Mouse (Mus musculus) CH12.LX (cell line): ENCODE data around the gene Elavl3. TPM values are rescaled to one million over a fixed set of nuclear protein-coding genes. Genes with fewer than 3 reads are reported as not detected.

ENCODE experiments used
- DNase-seq: peaks from one replicate; pipeline ENCODE4 v3.0.0-alpha.2; 2013; ENCODE audit errors: extremely low read depth
- H3K27ac ChIP-seq: 2 replicates; pipeline ENCODE4 v1.5.1; 2012; ENCODE audit warnings: low read depth, mild to moderate bottlenecking, control low read depth, moderate library complexity; ENCODE audit not compliant: insufficient read depth
- H3K27me3 ChIP-seq: replicated peaks from 2 replicates; pipeline ENCODE3; 2012; ENCODE audit warnings: inconsistent platforms
- H3K36me3 ChIP-seq, 2 experiments: replicated peaks in 1 of 2; 2 replicates each; pipeline versions ENCODE3 to v1.6.1; 2012; ENCODE audit warnings: inconsistent platforms in 1 of 2, low read length in 1 of 2, mild to moderate bottlenecking in 1 of 2, mixed read lengths in 1 of 2, moderate library complexity in 1 of 2; ENCODE audit not compliant: control insufficient read depth in 1 of 2, insufficient read depth in 1 of 2
- H3K4me1 ChIP-seq, 2 experiments: 2 replicates each; pipeline ENCODE4 v1.6.1; 2012; ENCODE audit warnings: inconsistent platforms in 1 of 2, moderate library complexity in 1 of 2; ENCODE audit not compliant: insufficient read depth in 2 of 2, control insufficient read depth in 1 of 2
- H3K4me2 ChIP-seq: 2 replicates; pipeline ENCODE4 v1.6.1; 2012; ENCODE audit warnings: low read depth, mild to moderate bottlenecking, control low read depth; ENCODE audit not compliant: poor library complexity, insufficient read depth, severe bottlenecking
- H3K4me3 ChIP-seq, 3 experiments: fragments of 150-350 bp in 1 of 3; sonication (generic) in 1 of 3; replicated peaks in 1 of 3; 2 replicates each; pipeline versions ENCODE3 to v1.5.1; 2011 to 2012; ENCODE audit warnings: low read depth in 2 of 3, low read length in 2 of 3, mild to moderate bottlenecking in 2 of 3, moderate library complexity in 2 of 3, control low read depth in 1 of 3, improper control_type of control experiment in 1 of 3, inconsistent platforms in 1 of 3, mixed read lengths in 1 of 3; ENCODE audit not compliant: poor library complexity in 1 of 3
- H3K79me2 ChIP-seq: replicated peaks from 2 replicates; pipeline ENCODE4 v1.6.1; 2012; ENCODE audit warnings: mild to moderate bottlenecking, moderate library complexity; ENCODE audit not compliant: control insufficient read depth, poor library complexity, insufficient read depth, severe bottlenecking; ENCODE audit errors: extremely low read depth
- H3K9ac ChIP-seq: 2 replicates; pipeline ENCODE4 v1.6.1; 2012; ENCODE audit warnings: low read depth, mild to moderate bottlenecking, control low read depth, moderate library complexity; ENCODE audit not compliant: insufficient read depth
- H3K9me3 ChIP-seq: replicated peaks from 2 replicates; pipeline ENCODE3; 2012; ENCODE audit warnings: low read length, inconsistent platforms, mixed read lengths
- BHLHE40 ChIP-seq: IDR thresholded peaks from 2 replicates; pipeline ENCODE4 v1.6.1; 2011; ENCODE audit warnings: mild to moderate bottlenecking, low read depth, low read length, improper control_type of control experiment
- CHD2 ChIP-seq: IDR thresholded peaks from 2 replicates; pipeline ENCODE4 v1.6.1; 2011; ENCODE audit warnings: low read length, improper control_type of control experiment
- E2F4 ChIP-seq: IDR thresholded peaks from 2 replicates; pipeline ENCODE4 v1.6.1; 2011; ENCODE audit warnings: low read depth, low read length, improper control_type of control experiment; ENCODE audit not compliant: insufficient replicate concordance
- EP300 ChIP-seq: IDR thresholded peaks from 2 replicates; pipeline ENCODE4 v1.6.1; 2011; ENCODE audit warnings: low read length, improper control_type of control experiment
- HCFC1 ChIP-seq: IDR thresholded peaks from 2 replicates; pipeline ENCODE4 v1.6.1; 2012; ENCODE audit warnings: low read depth, mild to moderate bottlenecking, inconsistent platforms, low read length, improper control_type of control experiment
- IRF4 ChIP-seq: IDR thresholded peaks from 2 replicates; pipeline ENCODE4 v1.6.1; 2014; ENCODE audit warnings: low read depth, mild to moderate bottlenecking, inconsistent platforms, low read length, improper control_type of control experiment
- MAFK ChIP-seq: IDR thresholded peaks from 2 replicates; pipeline ENCODE4 v1.6.1; 2011; ENCODE audit warnings: low read length, improper control_type of control experiment; ENCODE audit not compliant: insufficient replicate concordance
- MAX ChIP-seq: IDR thresholded peaks from 2 replicates; pipeline ENCODE4 v1.6.1; 2011; ENCODE audit warnings: low read length, improper control_type of control experiment
- MYC ChIP-seq: IDR thresholded peaks from 2 replicates; pipeline ENCODE4 v1.6.1; 2011; ENCODE audit warnings: low read depth, mild to moderate bottlenecking, improper control_type of control experiment, low read length
- NELFE ChIP-seq: IDR thresholded peaks from 2 replicates; pipeline ENCODE4 v1.6.1; 2011; ENCODE audit warnings: low read depth, low read length, improper control_type of control experiment
- POLR2AphosphoS2 ChIP-seq: IDR thresholded peaks from 2 replicates; pipeline ENCODE4 v1.6.1; 2011; ENCODE audit warnings: low read depth, low read length, improper control_type of control experiment
- RAD21 ChIP-seq: IDR thresholded peaks from 2 replicates; pipeline ENCODE4 v1.6.1; 2011; ENCODE audit warnings: low read depth, mild to moderate bottlenecking, low read length, improper control_type of control experiment, moderate library complexity
- SIN3A ChIP-seq: IDR thresholded peaks from 2 replicates; pipeline ENCODE4 v1.6.1; 2012; ENCODE audit warnings: low read length, improper control_type of control experiment, inconsistent platforms
- SMC3 ChIP-seq: IDR thresholded peaks from 2 replicates; pipeline ENCODE4 v1.6.1; 2011; ENCODE audit warnings: low read depth, low read length, improper control_type of control experiment
- UBTF ChIP-seq: IDR thresholded peaks from 2 replicates; pipeline ENCODE4 v1.6.1; 2012; ENCODE audit warnings: low read depth, mild to moderate bottlenecking, inconsistent platforms, low read length, improper control_type of control experiment, moderate library complexity
- USF1 ChIP-seq: IDR thresholded peaks from 2 replicates; pipeline ENCODE4 v1.6.1; 2014; ENCODE audit warnings: low read depth, mild to moderate bottlenecking, inconsistent platforms, low read length, improper control_type of control experiment
- USF2 ChIP-seq: conservative IDR thresholded peaks from 2 replicates; pipeline ENCODE4 v1.6.1; 2011; ENCODE audit warnings: low read depth, low read length, improper control_type of control experiment
- ZC3H11A ChIP-seq: IDR thresholded peaks from 2 replicates; pipeline ENCODE4 v1.6.1; 2012; ENCODE audit warnings: low read depth, mild to moderate bottlenecking, inconsistent platforms, low read length, improper control_type of control experiment
- dilution Hi-C: fragments of 300-500 bp; cut with MboI; formaldehyde crosslinking; loops from 2 replicates; pipeline ENCODE4 v1.14.3; 2020; ENCODE audit warnings: low sequenced_read_pairs; ENCODE audit not compliant: extremely low pct_unique_long_range_greater_than_20kb, extremely low pct_ligation_motif_present
- in situ Hi-C: fragments of 300-500 bp; cut with MboI; formaldehyde crosslinking; loops from 3 replicates; pipeline ENCODE4 v1.14.3; 2019; ENCODE audit warnings: low sequenced_read_pairs, low pct_ligation_motif_present, low pct_unique_long_range_greater_than_20kb, mixed read lengths
- polyA plus RNA-seq: library from polyadenylated mRNA; unstranded; fragments of >175 nt; gene quantifications from 2 replicates; pipeline ENCODE4 v1.2.1, GENCODE M21; 2012; ENCODE audit warnings: low read depth; ENCODE audit not compliant: insufficient read length
- total RNA-seq, 2 experiments: library from RNA; depleted of rRNA; stranded (reverse); fragments of 300-350 nt in 1 of 2; fragments of >200 nt in 1 of 2; gene quantifications; 2 replicates each; pipeline ENCODE4 v1.2.3; 2012 to 2014

The Elavl3 gene
- total and polyA plus RNA-seq, 3 experiments: 0.04 to 0.06 TPM; not detected in 1

DNA sequence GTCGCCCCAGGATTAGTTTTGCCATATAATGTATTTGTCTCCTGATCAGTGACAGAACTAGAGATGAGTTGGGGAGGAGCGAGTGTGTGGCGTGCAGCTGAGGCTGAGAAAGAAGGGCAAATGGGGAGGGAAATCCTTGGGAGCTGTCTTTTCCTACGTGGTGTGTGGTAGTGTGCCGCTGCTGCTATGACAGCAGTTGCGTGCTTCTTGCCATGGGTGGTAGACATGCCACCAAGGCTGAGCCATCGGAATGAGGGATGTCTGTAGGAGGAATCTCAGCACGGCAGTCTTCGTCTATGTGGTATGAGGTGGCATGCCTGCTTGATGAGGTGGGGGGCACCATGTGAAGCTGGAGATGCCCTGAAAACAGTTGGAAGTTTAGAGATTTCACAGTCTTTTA lies 21.4 kb downstream of the Elavl3 start:
- no peak overlapping the region for H3K9ac ChIP-seq
- H3K27ac ChIP-seq: no peak overlapping the region
- in situ Hi-C loops: no loop called here
- dilution Hi-C loops: no loop called here
- TF ChIP-seq IRF4 (no peak), SIN3A (no peak), RAD21 (no peak), HCFC1 (no peak), USF1 (no peak), USF2 (no peak), POLR2AphosphoS2 (no peak), CHD2 (no peak), NELFE (no peak), UBTF (no peak), SMC3 (no peak), ZC3H11A (no peak), E2F4 (no peak), MAFK (no peak), MYC (no peak), BHLHE40 (no peak), EP300 (no peak)
- peaks cover 2 to 3% of the 10 kb centered on the region in 2 experiments; a peak in 1 of 4 replicates for H3K4me1 ChIP-seq
- no peak overlapping the region for H3K4me3 ChIP-seq
- no peaks in the 10 kb centered on the region for H3K79me2 ChIP-seq
- peaks cover 9% of the 10 kb centered on the region for H3K27me3 ChIP-seq
- DNase-seq: no peak
- H3K36me3 ChIP-seq: no peaks in the 10 kb centered on the region
- no peaks in the 10 kb centered on the region for H3K9me3 ChIP-seq
- H3K4me2 ChIP-seq: no peak overlapping the region

DNA sequence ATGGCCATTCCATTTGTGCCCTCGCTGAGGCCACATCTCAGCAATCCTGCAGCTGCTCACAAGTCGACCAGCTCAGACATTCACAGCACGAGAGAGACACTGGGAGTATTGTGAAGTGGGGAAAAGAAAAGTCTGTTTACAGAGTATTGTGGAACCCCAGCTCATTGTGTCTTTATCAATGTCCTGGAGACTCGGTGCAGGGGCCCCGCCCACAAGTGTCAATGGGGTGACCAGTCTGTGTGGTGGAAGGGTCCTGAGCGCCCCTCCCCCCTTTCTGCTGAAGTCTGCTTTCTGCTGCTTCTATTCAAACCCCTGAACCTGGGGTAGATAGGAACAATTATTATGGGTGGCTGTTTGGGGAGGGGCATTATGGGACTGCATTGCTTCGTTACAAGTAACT lies 23.4 kb downstream of the Elavl3 start:
- Histone ChIP-seq H3K4me1 (0 out of 4 replicates have a peak, but pooled peaks cover 0 to 2% of the 10 kb centered on the region in 2 experiments), H3K27me3 (peaks cover 14% of the 10 kb centered on the region), H3K4me3 (no peak overlapping the region), H3K9ac (no peak overlapping the region), H3K9me3 (no peaks in the 10 kb centered on the region)
- dilution Hi-C loops: no loop called here
- in situ Hi-C loops: no loop called here
- no peak for DNase-seq
- no peak for TF ChIP-seq MAX
- TF ChIP-seq, all 38 proteins: peak for 0
- no peak overlapping the region for H3K4me2 ChIP-seq
- H3K36me3 ChIP-seq: no peaks in the 10 kb centered on the region
- no peaks in the 10 kb centered on the region for H3K79me2 ChIP-seq
- H3K27ac ChIP-seq: no peak overlapping the region
